Mouse (Mus musculus) brain, adult 10 weeks (tissue): Measurements from ENCODE around the gene Zfp263. TPM values are rescaled to one million over a fixed set of nuclear protein-coding genes. Genes with fewer than 3 reads are reported as not detected.

Experiments
- polyA plus RNA-seq: library from polyadenylated mRNA; stranded (reverse); fragments of 350-450 nt; fragmentation: Illumina TruSeq; extraction: RNeasy Lipid Tissue Mini Kit (QIAGEN cat#74804); gene quantifications from one replicate; pipeline ENCODE4 v1.2.3, GENCODE M21; 2015; ENCODE audit warnings: low read depth, low replicate concordance

The Zfp263 gene
- 19.3 TPM for polyA plus RNA-seq

DNA sequence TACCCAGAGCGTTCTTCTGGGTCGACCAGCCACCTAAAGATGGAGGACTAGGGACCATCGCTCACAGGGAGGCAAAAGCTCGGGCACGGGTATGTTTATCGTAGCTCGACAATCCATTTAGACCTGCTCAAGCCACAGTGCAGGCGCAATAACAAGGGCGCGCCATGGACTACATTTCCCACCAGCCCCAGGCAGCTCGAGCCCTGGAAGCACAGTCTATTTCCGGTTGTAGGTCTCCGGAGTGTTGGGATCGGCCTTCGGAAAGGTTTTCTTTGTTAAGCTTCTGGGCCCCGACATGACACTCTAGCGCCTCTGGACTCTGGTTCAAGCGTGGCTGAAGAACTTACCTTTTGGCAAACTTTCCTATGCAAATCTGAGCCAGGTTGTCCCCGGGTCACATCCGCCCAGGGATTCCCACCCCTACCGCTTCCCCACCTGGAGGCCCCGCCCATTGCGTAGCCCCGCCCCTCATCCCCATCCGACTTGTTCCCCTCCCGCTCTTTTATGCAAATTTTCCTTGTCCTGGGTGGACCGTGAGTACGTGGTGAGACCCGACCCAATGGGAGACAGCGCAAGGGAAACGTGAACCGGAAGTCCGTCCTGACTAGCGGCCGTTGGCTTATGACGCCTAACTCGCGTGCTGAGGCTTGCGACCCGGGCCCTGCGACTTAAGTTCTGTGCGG lies at the start of gene Zfp263:
Gene Zfp263, plus strand, starts transcription at position 591 of the 683 bp plus-strand sequence.

DNA sequence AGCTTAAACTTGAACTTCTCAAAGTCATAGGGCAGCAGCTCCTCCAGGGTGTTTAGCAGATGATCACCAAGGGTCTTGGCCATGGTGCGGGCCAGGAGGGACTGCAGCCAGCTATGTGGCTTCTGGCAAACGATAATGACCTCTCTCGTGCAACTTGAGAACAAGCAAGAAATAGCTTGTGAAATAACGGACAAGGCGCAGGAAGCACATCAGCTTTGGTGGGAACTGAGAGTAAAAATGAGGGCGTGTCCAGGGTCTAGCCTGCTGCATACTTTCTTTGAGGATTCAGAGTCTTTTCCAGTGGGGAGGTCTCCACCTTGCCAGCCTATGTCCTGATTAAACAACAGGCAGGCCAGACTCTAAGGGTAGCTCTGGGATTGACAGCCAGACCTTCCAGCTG lies 25.9 kb upstream of the Zfp263 start, which contains the start of gene Mefv:
Gene Mefv, minus strand, starts transcription at position 118 of the 400 bp plus-strand sequence.

Other genes with a start within 250 kb of the Zfp263 start
- gene Olfr161, start 153.1 kb upstream of the Zfp263 start, polyA plus RNA-seq: not detected
- not detected for gene Mefv, start 26.0 kb upstream of the Zfp263 start, polyA plus RNA-seq
- gene Olfr15, start 86.8 kb downstream of the Zfp263 start, polyA plus RNA-seq: not detected
- 3.3 TPM for gene Zfp174, start 103.2 kb downstream of the Zfp263 start, polyA plus RNA-seq
- gene Naa60, start 128.3 kb downstream of the Zfp263 start, polyA plus RNA-seq: 105 TPM
- gene Zfp597, start 140.5 kb downstream of the Zfp263 start, polyA plus RNA-seq: 16.5 TPM
- 0.58 TPM for gene Gm20695, start 140.6 kb downstream of the Zfp263 start, polyA plus RNA-seq
- gene 1700037C18Rik, start 164.6 kb downstream of the Zfp263 start, polyA plus RNA-seq: 10.2 TPM
- 35.0 TPM for gene Cluap1, start 164.7 kb downstream of the Zfp263 start, polyA plus RNA-seq
- gene Nlrc3, start 232.5 kb downstream of the Zfp263 start, polyA plus RNA-seq: 0.82 TPM